Mouse (Mus musculus) retina, postnatal 1 day (tissue): ENCODE results near the gene Ppfia2.

ENCODE experiments used
- DNase-seq: peaks from one replicate; pipeline ENCODE4 v3.0.0-alpha.2; 2012

Ppfia2 gene

GRCm38 (mm10) chr10:106924334-106924733 lies 454.2 kb downstream of the Ppfia2 start:
- DNase-seq = no peak

GRCm38 (mm10) chr10:106924798-106925197 lies 454.7 kb downstream of the Ppfia2 start:
- DNase-seq = no peak

- DNase-seq = peak; percentile 18
Measured at GRCm38 (mm10) chr10:106928576-106929332, 458.6 kb downstream of the Ppfia2 start.

- peak; percentile 72 for DNase-seq
Measured at GRCm38 (mm10) chr10:106932571-106933073, 462.5 kb downstream of the Ppfia2 start.

GRCm38 (mm10) chr10:106936996-106937395 lies 466.9 kb downstream of the Ppfia2 start:
- no peak for DNase-seq

- DNase-seq = no peak
Measured at GRCm38 (mm10) chr10:106938851-106939250, 468.7 kb downstream of the Ppfia2 start.

GRCm38 (mm10) chr10:106939441-106939840 lies 469.3 kb downstream of the Ppfia2 start:
- no peak for DNase-seq

GRCm38 (mm10) chr10:106941380-106941779 lies 471.2 kb downstream of the Ppfia2 start:
- no peak for DNase-seq

- no peak for DNase-seq
Measured at GRCm38 (mm10) chr10:106959026-106959425, 488.9 kb downstream of the Ppfia2 start.

- peak; percentile 46 for DNase-seq
Measured at GRCm38 (mm10) chr10:106975193-106976141, 505.3 kb downstream of the Ppfia2 start.
